Mouse (Mus musculus): ENCODE measurements around the gene Tlr9. TPM values are rescaled to one million over a fixed set of nuclear protein-coding genes. Genes with fewer than 3 reads are reported as not detected.

Gene Tlr9
- polyA plus RNA-seq (2015; fragmentation: Nextera tagmentation; extraction: Ambion mirVana), result 0.08 and 0.09 TPM in 2 replicates

DNA sequence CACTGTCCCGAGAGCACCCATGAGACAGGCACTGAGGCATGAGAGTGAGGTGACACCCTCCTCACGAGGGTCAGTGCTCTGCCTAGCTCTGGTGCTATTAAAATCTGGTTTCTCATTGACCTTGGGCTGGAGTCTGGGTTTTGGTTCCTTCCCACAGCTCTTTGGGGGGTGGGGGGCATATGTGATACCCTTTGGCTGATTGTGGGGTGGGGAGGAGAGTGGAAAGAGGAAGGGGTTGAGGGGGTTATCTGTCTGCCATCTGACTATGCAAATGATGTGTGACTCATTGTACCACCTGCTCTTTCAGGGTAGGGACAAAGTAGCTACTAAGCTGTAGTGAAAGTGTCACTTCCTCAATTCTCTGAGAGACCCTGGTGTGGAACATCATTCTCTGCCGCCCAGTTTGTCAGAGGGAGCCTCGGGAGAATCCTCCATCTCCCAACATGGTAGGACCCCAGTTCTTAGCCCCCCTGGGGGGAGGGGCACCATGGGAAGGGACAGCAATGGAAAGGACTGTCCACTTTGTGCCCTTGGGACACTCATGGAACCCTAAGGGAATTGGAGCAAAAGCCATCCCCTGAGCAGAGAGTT, at the start of gene Tlr9:
Gene Tlr9 (plus strand): TSS at position 338 of the 591 bp plus-strand sequence.
- no peak for ATAC-seq
- no peaks in the 10 kb centered on the region for H3K36me3 ChIP-seq (ENCODE audit: control insufficient read depth, insufficient read depth)
- H3K9ac ChIP-seq (ENCODE audit: low read depth, low read length), result no peak within 1 kb of the TSS
- peaks cover 9% of the 10 kb centered on the region; the same call in 1 of the 2 replicates for H3K27me3 ChIP-seq (replicated peaks; ENCODE audit: control insufficient read depth, insufficient read depth, low read length)
- no peak within 1 kb of the TSS for H3K4me3 ChIP-seq (ENCODE audit: low read depth, low read length)
- 56% methylated on average over 4 of the region's 4 CpGs for WGBS
- no peak within 1 kb of the TSS for H3K4me2 ChIP-seq (replicated peaks; ENCODE audit: low read depth)
- no peaks in the 10 kb centered on the region for H3K9me3 ChIP-seq (ENCODE audit: control insufficient read depth)
- TF ChIP-seq CTCF (IDR thresholded peaks at IDR 0.05; ENCODE audit: low read depth), result no peak
- H3K4me1 ChIP-seq (replicated peaks; ENCODE audit: control insufficient read depth, insufficient read depth, low read length), result peaks cover 8% of the 10 kb centered on the region; the same call in 1 of the 2 replicates
- no peak within 1 kb of the TSS for H3K27ac ChIP-seq (ENCODE audit: low read depth, low read length)

DNA sequence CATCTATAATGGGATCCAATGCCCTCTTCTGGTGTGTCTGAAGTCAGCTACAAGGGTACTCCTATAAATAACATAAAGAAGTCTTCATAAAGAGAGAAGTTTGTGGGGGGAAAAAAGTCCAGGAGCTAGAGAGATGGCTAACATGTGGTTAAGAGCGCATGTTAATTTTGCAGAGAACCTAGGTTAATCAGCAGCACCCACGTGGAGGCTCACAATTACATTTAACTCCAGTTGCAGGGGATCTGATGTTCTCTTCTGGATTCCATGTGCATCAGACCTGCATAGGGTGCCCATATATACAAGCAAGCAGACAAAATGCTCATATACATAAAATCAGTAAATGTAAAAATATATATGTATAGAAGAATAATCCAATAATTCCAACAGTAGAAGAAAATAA, 49.0 kb upstream of the Tlr9 start:
- peaks cover 16% of the 10 kb centered on the region for H3K36me3 ChIP-seq (ENCODE audit: control insufficient read depth, insufficient read depth)
- 0 out of 2 replicates have a peak, but pooled peaks cover 19% of the 10 kb centered on the region for H3K4me1 ChIP-seq (replicated peaks; ENCODE audit: control insufficient read depth, insufficient read depth, low read length)
- H3K9me3 ChIP-seq (ENCODE audit: control insufficient read depth), result no peaks in the 10 kb centered on the region
- 35% methylated on average over 2 of the region's 2 CpGs for WGBS
- peak overlapping the region; percentile 78; the same call in 1 of the 2 replicates for H3K4me3 ChIP-seq (ENCODE audit: low read depth, low read length)
- ATAC-seq, result no peak
- no peaks in the 10 kb centered on the region for H3K27me3 ChIP-seq (replicated peaks; ENCODE audit: control insufficient read depth, insufficient read depth, low read length)
- H3K9ac ChIP-seq (ENCODE audit: low read depth, low read length), result no peak overlapping the region
- no peak overlapping the region for H3K27ac ChIP-seq (ENCODE audit: low read depth, low read length)
- no peak for TF ChIP-seq CTCF (IDR thresholded peaks at IDR 0.05; ENCODE audit: low read depth)
- H3K4me2 ChIP-seq (replicated peaks; ENCODE audit: low read depth), result peak overlapping the region; percentile 82

DNA sequence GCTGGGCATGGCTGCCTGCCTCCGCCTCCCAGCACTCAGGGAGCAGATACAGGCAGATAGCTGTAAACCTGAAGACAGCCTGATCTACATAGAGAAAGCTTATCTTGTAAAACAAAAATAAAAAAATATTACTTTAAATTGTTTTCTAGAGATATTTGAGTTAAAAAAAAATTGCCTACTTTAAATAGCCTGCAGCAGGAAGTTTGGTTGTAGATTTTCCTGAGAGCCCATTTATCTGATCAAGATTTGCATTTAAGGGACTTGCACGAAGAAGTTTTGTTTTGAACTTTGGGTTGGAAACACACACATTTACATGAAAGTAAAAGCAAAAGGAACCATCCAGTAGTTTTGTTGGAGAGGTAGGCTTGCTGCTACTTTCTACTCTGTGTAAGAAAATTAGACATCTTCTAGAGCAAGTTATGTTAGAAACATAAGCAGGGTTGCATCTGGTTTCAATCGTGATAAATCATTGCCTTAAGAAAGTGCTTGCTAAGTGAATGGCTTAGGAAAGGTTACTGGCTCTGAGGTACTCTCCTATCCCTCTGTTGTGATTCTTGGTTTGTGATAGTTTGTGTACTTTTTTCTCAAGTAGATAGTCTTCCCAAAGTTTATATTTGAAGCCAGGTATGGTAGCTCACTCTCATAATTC, 46.7 kb upstream of the Tlr9 start:
- WGBS, result 47% methylated on average over 3 of the region's 3 CpGs

DNA sequence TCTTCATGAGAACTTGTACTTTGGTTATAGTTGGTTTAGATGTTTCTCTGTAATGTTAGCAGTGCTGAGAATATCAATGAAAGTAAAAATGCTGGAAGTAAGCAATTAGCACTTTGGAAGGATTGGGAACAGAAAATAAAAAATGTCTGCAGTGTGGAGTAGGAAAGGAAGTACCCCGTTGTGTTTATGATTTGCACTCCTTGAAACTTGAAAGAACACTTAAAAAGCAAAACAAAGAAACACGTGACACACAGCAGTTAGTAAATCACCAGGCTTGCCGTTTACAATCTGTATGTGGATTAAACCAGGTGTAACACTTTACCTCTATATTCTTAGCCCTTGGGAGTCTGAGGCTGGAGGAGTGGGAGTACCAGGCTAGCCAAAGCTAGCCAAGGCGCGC, 45.6 kb upstream of the Tlr9 start:
- 66% methylated on average over 5 of the region's 5 CpGs for WGBS
- H3K4me1 ChIP-seq (replicated peaks; ENCODE audit: control insufficient read depth, insufficient read depth, low read length), result 0 out of 2 replicates have a peak, but pooled peaks cover 14% of the 10 kb centered on the region
- H3K36me3 ChIP-seq (ENCODE audit: control insufficient read depth, insufficient read depth), result peaks cover 41% of the 10 kb centered on the region
- H3K9me3 ChIP-seq (ENCODE audit: control insufficient read depth), result no peaks in the 10 kb centered on the region
- no peaks in the 10 kb centered on the region for H3K27me3 ChIP-seq (replicated peaks; ENCODE audit: control insufficient read depth, insufficient read depth, low read length)
- H3K4me3 ChIP-seq (ENCODE audit: low read depth, low read length), result no peak overlapping the region
- no peak overlapping the region for H3K27ac ChIP-seq (ENCODE audit: low read depth, low read length)
- ATAC-seq, result no peak
- H3K4me2 ChIP-seq (replicated peaks; ENCODE audit: low read depth), result no peak overlapping the region
- no peak for TF ChIP-seq CTCF (IDR thresholded peaks at IDR 0.05; ENCODE audit: low read depth)
- no peak overlapping the region for H3K9ac ChIP-seq (ENCODE audit: low read depth, low read length)

More for the DNA sequence above, 46.7 kb upstream of the Tlr9 start:
- no peak overlapping the region for H3K9ac ChIP-seq (ENCODE audit: low read depth, low read length)
- 0 out of 2 replicates have a peak, but pooled peaks cover 14% of the 10 kb centered on the region for H3K4me1 ChIP-seq (replicated peaks; ENCODE audit: control insufficient read depth, insufficient read depth, low read length)
- H3K27ac ChIP-seq (ENCODE audit: low read depth, low read length), result no peak overlapping the region
- no peak for TF ChIP-seq CTCF (IDR thresholded peaks at IDR 0.05; ENCODE audit: low read depth)
- H3K4me2 ChIP-seq (replicated peaks; ENCODE audit: low read depth), result no peak overlapping the region
- peaks cover 30% of the 10 kb centered on the region for H3K36me3 ChIP-seq (ENCODE audit: control insufficient read depth, insufficient read depth)
- H3K9me3 ChIP-seq (ENCODE audit: control insufficient read depth), result no peaks in the 10 kb centered on the region
- H3K27me3 ChIP-seq (replicated peaks; ENCODE audit: control insufficient read depth, insufficient read depth, low read length), result no peaks in the 10 kb centered on the region
- no peak overlapping the region for H3K4me3 ChIP-seq (ENCODE audit: low read depth, low read length)
- no peak for ATAC-seq

DNA sequence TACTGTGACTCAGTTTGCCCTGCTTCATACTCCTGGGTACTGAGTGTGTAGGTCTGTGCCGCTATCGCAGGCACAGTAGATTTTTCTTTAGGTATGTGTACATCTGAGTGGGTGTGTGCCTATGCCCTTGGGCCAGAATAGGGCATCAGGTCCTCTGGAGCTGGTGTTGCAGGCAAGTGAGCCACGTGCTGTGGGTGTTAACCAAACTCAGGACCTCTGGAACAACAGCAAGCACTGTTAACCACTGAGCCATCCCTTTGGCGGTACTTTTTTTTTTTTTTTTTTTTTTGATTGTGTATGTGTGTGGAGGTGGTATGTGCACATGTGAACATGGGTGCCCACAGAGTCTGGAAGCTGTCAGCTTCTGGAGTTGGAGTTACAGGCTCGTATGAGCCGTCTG, 44.6 kb upstream of the Tlr9 start:
- WGBS, result 81% methylated on average over 6 of the region's 6 CpGs
- H3K4me1 ChIP-seq (replicated peaks; ENCODE audit: control insufficient read depth, insufficient read depth, low read length), result 0 out of 2 replicates have a peak, but pooled peaks cover 14% of the 10 kb centered on the region
- no peak overlapping the region for H3K4me2 ChIP-seq (replicated peaks; ENCODE audit: low read depth)
- H3K9ac ChIP-seq (ENCODE audit: low read depth, low read length), result no peak overlapping the region
- no peak overlapping the region for H3K4me3 ChIP-seq (ENCODE audit: low read depth, low read length)
- no peak overlapping the region for H3K27ac ChIP-seq (ENCODE audit: low read depth, low read length)
- TF ChIP-seq CTCF (IDR thresholded peaks at IDR 0.05; ENCODE audit: low read depth), result no peak
- H3K36me3 ChIP-seq (ENCODE audit: control insufficient read depth, insufficient read depth), result peaks cover 51% of the 10 kb centered on the region
- H3K9me3 ChIP-seq (ENCODE audit: control insufficient read depth), result no peaks in the 10 kb centered on the region
- no peaks in the 10 kb centered on the region for H3K27me3 ChIP-seq (replicated peaks; ENCODE audit: control insufficient read depth, insufficient read depth, low read length)
- ATAC-seq, result no peak

DNA sequence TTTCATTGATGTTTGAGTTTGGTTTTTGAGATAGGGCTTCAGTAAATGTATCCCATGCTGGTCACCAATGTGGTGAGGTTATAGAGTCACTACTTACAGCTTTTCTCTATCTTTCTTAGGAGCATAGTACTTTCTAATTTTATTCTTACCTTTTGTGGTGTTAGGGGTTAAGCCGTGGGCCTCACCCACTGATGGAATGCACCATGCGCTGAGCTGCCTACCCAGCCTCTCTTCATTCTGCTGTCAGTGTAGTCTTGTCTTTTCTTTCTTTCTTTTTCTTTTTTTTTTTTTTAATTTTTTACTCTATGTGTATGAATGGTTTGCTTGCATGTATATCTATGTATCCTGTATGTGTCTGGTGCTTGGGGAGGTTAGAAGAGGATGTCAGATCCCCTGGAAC, 42.9 kb upstream of the Tlr9 start:
- H3K4me1 ChIP-seq (replicated peaks; ENCODE audit: control insufficient read depth, insufficient read depth, low read length), result 0 out of 2 replicates have a peak, but pooled peaks cover 5% of the 10 kb centered on the region
- 63% methylated on average over 2 of the region's 2 CpGs for whole genome bisulfite sequencing
- no peak overlapping the region for H3K4me3 ChIP-seq (ENCODE audit: low read depth, low read length)
- H3K4me2 ChIP-seq (replicated peaks; ENCODE audit: low read depth), result no peak overlapping the region
- ATAC-seq, result no peak
- H3K9ac ChIP-seq (ENCODE audit: low read depth, low read length), result no peak overlapping the region
- no peak for TF ChIP-seq CTCF (IDR thresholded peaks at IDR 0.05; ENCODE audit: low read depth)
- no peaks in the 10 kb centered on the region for H3K9me3 ChIP-seq (ENCODE audit: control insufficient read depth)
- H3K36me3 ChIP-seq (ENCODE audit: control insufficient read depth, insufficient read depth), result peaks cover 67% of the 10 kb centered on the region
- no peaks in the 10 kb centered on the region for H3K27me3 ChIP-seq (replicated peaks; ENCODE audit: control insufficient read depth, insufficient read depth, low read length)
- H3K27ac ChIP-seq (ENCODE audit: low read depth, low read length), result no peak overlapping the region

All from intestine, postnatal 0 days (tissue).